Mouse (Mus musculus) CD4-positive helper T cell, adult 2 months (primary cell): ENCODE data around the gene Gm10837.

ENCODE experiments used
- DNase-seq: peaks from one replicate; pipeline ENCODE4 v3.0.0-alpha.2; 2012; ENCODE audit warnings: low read depth, missing footprints, low spot score

Gm10837 gene

GRCm38 (mm10) chr14:122534017-122534924 lies 43.9 kb downstream of the Gm10837 start, which contains the start of gene Pcca:
TSS of gene Pcca (plus strand) at chr14:122534324.
- peak; percentile 90 for DNase-seq

- DNase-seq, result no peak
These were observed 45.6 kb downstream of the Gm10837 start for GRCm38 (mm10) chr14:122535986-122536385.
